Mouse (Mus musculus) myocyte (in vitro differentiated cells): Measurements from ENCODE around the gene Epha3. TPM values are rescaled to one million over a fixed set of nuclear protein-coding genes. Genes with fewer than 3 reads are reported as not detected.

Experiments
- H3K27me3 ChIP-seq: one replicate; pipeline ENCODE4 v1.6.1; 2011; ENCODE audit not compliant: control insufficient read depth, insufficient read depth, insufficient read length
- H3K36me3 ChIP-seq: one replicate; pipeline ENCODE4 v1.6.1; 2011; ENCODE audit not compliant: control insufficient read depth, insufficient read depth
- H3K4me2 ChIP-seq: one replicate; pipeline ENCODE4 v1.6.1; 2011; ENCODE audit warnings: low read depth, control low read depth
- H3K4me3 ChIP-seq: one replicate; pipeline ENCODE4 v1.5.1; 2011; ENCODE audit warnings: mild to moderate bottlenecking, control low read depth, moderate library complexity
- H3K79me2 ChIP-seq: one replicate; pipeline ENCODE4 v1.6.1; 2011; ENCODE audit not compliant: control insufficient read depth, insufficient read depth
- H3ac ChIP-seq: one replicate; pipeline ENCODE4 v1.6.1; 2011; ENCODE audit not compliant: control insufficient read depth, insufficient read length
- CEBPB ChIP-seq: IDR thresholded peaks from 2 replicates; pipeline ENCODE4 v1.6.1; 2011; ENCODE audit warnings: mild to moderate bottlenecking, moderate library complexity; ENCODE audit not compliant: poor library complexity, insufficient read depth, severe bottlenecking
- E2F4 ChIP-seq: IDR thresholded peaks from one replicate; pipeline ENCODE4 v1.6.1; 2011; ENCODE audit warnings: mild to moderate bottlenecking, control low read depth, moderate library complexity; ENCODE audit not compliant: insufficient read depth
- MAX ChIP-seq: IDR thresholded peaks from one replicate; pipeline ENCODE4 v1.6.1; 2011; ENCODE audit warnings: low read depth, mild to moderate bottlenecking, control low read depth
- MYOD1 ChIP-seq, 3 experiments: IDR thresholded peaks; one replicate each; pipeline ENCODE4 v1.6.1; 2011; ENCODE audit warnings: control low read depth in 2 of 3, low read depth in 2 of 3, mild to moderate bottlenecking in 2 of 3, moderate library complexity in 1 of 3; ENCODE audit not compliant: insufficient read length in 2 of 3, control insufficient read depth in 1 of 3
- MYOG ChIP-seq, 3 experiments: IDR thresholded peaks; one replicate each; pipeline ENCODE4 v1.6.1; 2011; ENCODE audit warnings: control low read depth in 2 of 3, low read depth in 2 of 3, mild to moderate bottlenecking in 2 of 3; ENCODE audit not compliant: insufficient read length in 2 of 3, control insufficient read depth in 1 of 3, insufficient read depth in 1 of 3
- POLR2A ChIP-seq: IDR thresholded peaks from one replicate; pipeline ENCODE4 v1.6.1; 2011; ENCODE audit warnings: low read depth, mild to moderate bottlenecking, control low read depth, moderate library complexity; ENCODE audit not compliant: insufficient read length
- POLR2AphosphoS2 ChIP-seq: IDR thresholded peaks from one replicate; pipeline ENCODE4 v1.6.1; 2011; ENCODE audit warnings: low read depth, control low read depth; ENCODE audit not compliant: insufficient read length
- REST ChIP-seq: IDR thresholded peaks from one replicate; pipeline ENCODE4 v1.6.1; 2011; ENCODE audit warnings: mild to moderate bottlenecking, control low read depth, moderate library complexity; ENCODE audit not compliant: insufficient read depth, insufficient read length
- SRF ChIP-seq: IDR thresholded peaks from one replicate; pipeline ENCODE4 v1.6.1; 2011; ENCODE audit warnings: low read depth; ENCODE audit not compliant: control insufficient read depth, insufficient read length
- TCF12 ChIP-seq: IDR thresholded peaks from one replicate; pipeline ENCODE4 v1.6.1; 2011; ENCODE audit warnings: mild to moderate bottlenecking, control low read depth; ENCODE audit not compliant: poor library complexity, insufficient read depth, severe bottlenecking
- TCF3 ChIP-seq: IDR thresholded peaks from one replicate; pipeline ENCODE4 v1.6.1; 2011; ENCODE audit warnings: low read depth, control low read depth; ENCODE audit not compliant: insufficient read length
- USF1 ChIP-seq: IDR thresholded peaks from one replicate; pipeline ENCODE4 v1.6.1; 2011; ENCODE audit warnings: low read depth, mild to moderate bottlenecking, control low read depth, moderate library complexity
- polyA plus RNA-seq: library from polyadenylated mRNA; unstranded; fragments of >200 nt; fragmentation: generic; extraction: Trizol; gene quantifications from one replicate; pipeline ENCODE4 v1.2.1, GENCODE M21; 2012; ENCODE audit warnings: missing spikeins

Epha3 gene
- polyA plus RNA-seq, 1 experiment = 1.3 TPM

DNA sequence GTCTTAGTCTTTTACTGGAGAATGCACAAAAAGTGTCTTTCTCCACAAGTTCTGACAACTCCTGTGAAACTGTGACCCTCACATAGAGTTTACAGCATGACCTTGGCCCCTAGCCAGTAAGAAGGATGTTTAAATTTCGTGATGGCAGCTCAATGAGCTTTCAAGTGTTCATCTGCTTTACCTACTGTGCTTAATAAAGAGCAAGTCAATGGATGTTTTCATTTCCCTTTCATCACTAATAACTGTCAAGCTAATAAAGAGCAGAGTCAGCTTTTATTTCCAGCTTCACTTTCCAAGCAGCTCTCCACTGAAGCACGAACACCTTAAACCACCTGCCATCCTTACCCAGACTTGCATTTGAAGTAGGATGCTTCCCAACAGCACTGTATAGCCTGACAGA is 103.9 kb downstream of the Epha3 start:
- Histone ChIP-seq H3K79me2 (no peaks in the 10 kb centered on the region), H3K27me3 (no peaks in the 10 kb centered on the region), H3K36me3 (no peaks in the 10 kb centered on the region), H3ac (no peak overlapping the region), H3K4me3 (no peak overlapping the region), H3K4me2 (no peak overlapping the region)
- no peak for TF ChIP-seq REST
- no peak for TF ChIP-seq SRF
- no peak for TF ChIP-seq CEBPB
- TF ChIP-seq MYOG (IDR thresholded peaks at IDR 0.05; ENCODE audit: control insufficient read depth in 1 of 3, insufficient read depth in 1 of 3, insufficient read length in 2 of 3, low read depth in 2 of 3) = no peak
- no peak for TF ChIP-seq E2F4

- H3ac ChIP-seq = no peak overlapping the region
- TF ChIP-seq MAX (no peak), CEBPB (no peak), SRF (no peak), REST (no peak), TCF12 (no peak), POLR2AphosphoS2 (no peak), USF1 (no peak), MYOG (IDR thresholded peaks at IDR 0.05; ENCODE audit: control insufficient read depth in 1 of 3, insufficient read depth in 1 of 3, insufficient read length in 2 of 3, low read depth in 2 of 3) (no peak), E2F4 (no peak), MYOD1 (IDR thresholded peaks at IDR 0.05; ENCODE audit: control insufficient read depth in 1 of 3, insufficient read length in 2 of 3, low read depth in 2 of 3) (no peak), POLR2A (no peak), TCF3 (no peak)
- no peaks in the 10 kb centered on the region for H3K27me3 ChIP-seq
- no peak overlapping the region for H3K4me2 ChIP-seq
- no peak overlapping the region for H3K4me3 ChIP-seq
- H3K36me3 ChIP-seq = no peaks in the 10 kb centered on the region
- H3K79me2 ChIP-seq = no peaks in the 10 kb centered on the region
These were observed 110.9 kb downstream of the Epha3 start for GRCm38 (mm10) chr16:63753052-63753451.

- no peak overlapping the region for H3K4me3 ChIP-seq
- no peaks in the 10 kb centered on the region for H3K36me3 ChIP-seq
- H3ac ChIP-seq = no peak overlapping the region
- no peaks in the 10 kb centered on the region for H3K27me3 ChIP-seq
- H3K79me2 ChIP-seq = no peaks in the 10 kb centered on the region
- no peak overlapping the region for H3K4me2 ChIP-seq
- TF ChIP-seq MAX (no peak), CEBPB (no peak), E2F4 (no peak), REST (no peak), SRF (no peak), MYOD1 (IDR thresholded peaks at IDR 0.05; ENCODE audit: control insufficient read depth in 1 of 3, insufficient read length in 2 of 3, low read depth in 2 of 3) (no peak), MYOG (IDR thresholded peaks at IDR 0.05; ENCODE audit: control insufficient read depth in 1 of 3, insufficient read depth in 1 of 3, insufficient read length in 2 of 3, low read depth in 2 of 3) (no peak), TCF12 (no peak), TCF3 (no peak), USF1 (no peak), POLR2A (no peak), POLR2AphosphoS2 (no peak)
These were observed 116.2 kb downstream of the Epha3 start for GRCm38 (mm10) chr16:63747817-63748216.

- TF ChIP-seq CEBPB = no peak
- TF ChIP-seq TCF12 = no peak
- TF ChIP-seq TCF3 = no peak
- TF ChIP-seq REST = no peak
- TF ChIP-seq USF1 = no peak
- no peak for TF ChIP-seq MYOG (IDR thresholded peaks at IDR 0.05; ENCODE audit: control insufficient read depth in 1 of 3, insufficient read depth in 1 of 3, insufficient read length in 2 of 3, low read depth in 2 of 3)
- Histone ChIP-seq H3K4me3 (no peak overlapping the region), H3K79me2 (no peaks in the 10 kb centered on the region), H3ac (no peak overlapping the region), H3K36me3 (no peaks in the 10 kb centered on the region), H3K27me3 (no peaks in the 10 kb centered on the region), H3K4me2 (no peak overlapping the region)
These were observed 118.5 kb downstream of the Epha3 start for GRCm38 (mm10) chr16:63745465-63745864.

DNA sequence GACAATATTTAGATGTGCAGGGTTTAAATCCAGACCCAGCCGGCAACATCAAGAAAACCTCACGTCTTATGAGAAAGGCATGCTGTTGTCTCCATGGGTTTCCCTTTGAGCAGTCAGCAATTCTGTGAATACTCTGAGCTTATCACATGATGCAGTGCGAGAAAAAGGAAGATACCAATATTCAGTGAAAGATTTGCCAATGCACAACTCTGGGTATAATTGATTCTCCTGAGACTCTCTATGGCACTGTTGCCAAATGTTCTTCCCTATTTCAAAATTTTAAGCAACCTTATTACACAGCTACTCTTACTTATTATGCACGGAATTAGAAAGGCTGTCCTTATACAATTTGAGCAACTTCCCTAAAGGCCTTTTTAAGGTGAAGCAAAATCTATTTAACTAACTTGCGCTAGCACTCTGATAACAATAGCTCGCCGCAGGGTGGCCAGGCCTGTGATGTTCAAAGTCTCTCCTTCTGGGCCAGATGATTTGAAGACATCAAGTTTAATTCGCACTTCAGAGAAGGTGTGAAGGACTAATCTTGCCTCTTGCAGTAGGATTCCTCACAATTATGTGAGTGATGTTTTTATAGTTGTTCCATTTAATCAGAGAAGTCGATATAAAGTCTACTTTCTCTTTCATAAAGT is 120.6 kb downstream of the Epha3 start:
- H3K79me2 ChIP-seq = no peaks in the 10 kb centered on the region
- no peak overlapping the region for H3K4me2 ChIP-seq
- no peak overlapping the region for H3ac ChIP-seq
- H3K36me3 ChIP-seq = no peaks in the 10 kb centered on the region
- no peaks in the 10 kb centered on the region for H3K27me3 ChIP-seq
- TF ChIP-seq POLR2AphosphoS2 (no peak), SRF (no peak), REST (no peak), TCF3 (no peak), MYOG (IDR thresholded peaks at IDR 0.05; ENCODE audit: control insufficient read depth in 1 of 3, insufficient read depth in 1 of 3, insufficient read length in 2 of 3, low read depth in 2 of 3) (no peak), E2F4 (no peak)
- H3K4me3 ChIP-seq = no peak overlapping the region
